Mouse (Mus musculus): Measurements from ENCODE around the gene Mpzl2. TPM values are rescaled to one million over a fixed set of nuclear protein-coding genes. Genes with fewer than 3 reads are reported as not detected.

The Mpzl2 gene
- polyA plus RNA-seq, 1 experiment from 2014 or later, result 15.9 TPM

DNA sequence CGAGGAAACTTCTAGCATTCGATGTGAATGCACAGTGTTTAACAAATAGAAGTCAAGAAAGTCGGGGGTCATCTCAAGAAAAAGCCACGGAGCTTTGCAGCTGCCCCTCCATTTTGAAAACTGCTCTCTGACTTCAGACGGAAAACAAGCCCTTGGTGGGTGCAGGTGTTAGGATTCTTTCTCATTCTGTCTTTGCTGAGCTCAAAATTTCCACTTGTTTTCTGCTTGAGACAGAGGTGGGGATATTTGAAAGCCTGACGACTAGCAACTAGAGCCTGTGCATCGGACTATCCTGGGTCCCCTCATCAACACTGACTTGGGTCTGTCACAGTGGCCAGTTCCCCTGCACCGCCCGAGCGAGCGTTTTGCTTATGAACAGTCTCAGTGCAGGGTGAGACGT is 32.2 kb upstream of the Mpzl2 start:
- Histone ChIP-seq H3K9ac (ENCODE audit: low read length) (no peak overlapping the region), H3K36me3 (ENCODE audit: control insufficient read depth, insufficient read depth, low read length) (no peaks in the 10 kb centered on the region), H3K4me3 (ENCODE audit: low read length) (no peak overlapping the region), H3K4me1 (replicated peaks; ENCODE audit: control insufficient read depth, insufficient read depth, low read length) (no peaks in the 10 kb centered on the region), H3K9me3 (ENCODE audit: control insufficient read depth, low read length) (no peaks in the 10 kb centered on the region), H3K4me2 (ENCODE audit: low read depth, low read length) (no peak overlapping the region), H3K27ac (ENCODE audit: low read length) (no peak overlapping the region), H3K27me3 (ENCODE audit: control insufficient read depth, insufficient read depth, low read depth, low read length) (no peaks in the 10 kb centered on the region)
- WGBS, result 56% methylated on average over 12 of the region's 12 CpGs
- ATAC-seq (ENCODE audit: low read depth), result no peak

DNA sequence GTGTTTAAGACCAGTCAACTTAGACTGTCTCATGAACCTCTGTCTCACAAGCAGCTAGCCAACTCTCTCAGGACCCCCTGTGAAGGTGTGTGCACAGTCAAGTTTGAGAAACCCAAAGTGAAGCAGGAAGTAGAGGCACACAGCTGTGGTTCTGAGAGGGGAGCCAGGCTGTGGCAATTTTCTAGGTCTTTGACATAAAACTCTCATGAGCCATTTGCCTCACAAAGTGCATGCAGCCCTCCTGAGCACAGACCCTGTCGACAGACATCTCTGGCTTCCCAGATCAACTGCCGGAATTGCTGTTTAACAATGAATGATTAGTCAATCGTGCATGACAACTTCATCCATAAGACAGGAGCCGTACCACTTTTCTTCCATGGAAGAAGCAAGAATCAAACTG is 31.3 kb upstream of the Mpzl2 start:
- Histone ChIP-seq H3K36me3 (ENCODE audit: control insufficient read depth, insufficient read depth, low read length) (no peaks in the 10 kb centered on the region), H3K9me3 (ENCODE audit: control insufficient read depth, low read length) (no peaks in the 10 kb centered on the region), H3K4me1 (replicated peaks; ENCODE audit: control insufficient read depth, insufficient read depth, low read length) (no peaks in the 10 kb centered on the region), H3K27ac (ENCODE audit: low read length) (no peak overlapping the region), H3K4me2 (ENCODE audit: low read depth, low read length) (no peak overlapping the region), H3K27me3 (ENCODE audit: control insufficient read depth, insufficient read depth, low read depth, low read length) (no peaks in the 10 kb centered on the region), H3K4me3 (ENCODE audit: low read length) (no peak overlapping the region), H3K9ac (ENCODE audit: low read length) (no peak overlapping the region)
- ATAC-seq (ENCODE audit: low read depth), result no peak
- WGBS, result 74% methylated on average over 4 of the region's 4 CpGs

DNA sequence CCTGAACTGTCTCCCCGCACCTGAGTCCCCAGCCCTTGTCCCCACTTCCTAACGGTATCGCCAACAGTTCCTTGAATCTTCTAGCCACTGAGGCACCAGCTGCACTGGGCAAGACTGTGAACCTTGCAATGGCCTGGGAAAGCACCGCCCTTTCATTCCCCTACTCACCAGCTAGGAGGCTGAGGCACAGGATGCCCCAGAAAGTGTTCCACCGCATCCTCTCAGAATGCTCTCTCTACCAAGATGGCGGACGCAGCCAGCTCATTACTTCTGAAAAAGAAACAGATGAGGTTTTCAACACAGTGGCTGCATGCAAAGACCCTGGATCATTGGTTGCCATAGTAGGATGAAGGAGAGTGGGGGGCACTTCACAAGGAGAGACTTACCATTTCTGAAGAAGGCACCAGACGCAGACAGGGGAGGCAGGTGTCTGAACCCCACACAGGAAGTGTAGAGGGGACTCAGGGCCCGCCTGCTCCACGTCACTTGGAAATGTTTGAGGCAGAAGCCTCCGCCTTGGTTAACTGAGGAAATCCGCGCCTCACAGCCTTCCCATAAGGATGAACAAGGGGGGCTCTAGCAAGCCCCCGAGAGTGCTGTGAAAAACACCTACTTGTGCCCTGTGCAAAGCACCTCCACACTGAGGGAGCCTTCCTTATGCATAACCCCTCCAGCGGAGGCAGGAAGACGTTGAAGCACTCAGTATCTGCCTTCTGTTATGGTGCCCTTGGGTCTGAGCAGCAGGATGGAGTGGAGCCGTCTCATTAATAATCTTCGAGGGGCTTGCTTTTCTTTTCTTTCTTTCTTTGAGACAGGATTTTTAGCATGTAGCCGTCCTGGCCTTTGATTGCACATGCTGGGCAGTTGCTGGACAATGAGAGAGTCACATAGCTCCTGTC is 30.2 kb upstream of the Mpzl2 start, which contains the start of gene Cd3e:
Gene Cd3e (minus strand): TSS at position 448 of the 899 bp plus-strand sequence.
- Histone ChIP-seq H3K9me3 (ENCODE audit: control insufficient read depth, low read length) (no peaks in the 10 kb centered on the region), H3K4me3 (ENCODE audit: low read length) (no peak within 1 kb of the TSS), H3K4me2 (ENCODE audit: low read depth, low read length) (no peak within 1 kb of the TSS), H3K27me3 (ENCODE audit: control insufficient read depth, insufficient read depth, low read depth, low read length) (no peaks in the 10 kb centered on the region), H3K36me3 (ENCODE audit: control insufficient read depth, insufficient read depth, low read length) (no peaks in the 10 kb centered on the region), H3K27ac (ENCODE audit: low read length) (no peak within 1 kb of the TSS), H3K9ac (ENCODE audit: low read length) (no peak within 1 kb of the TSS), H3K4me1 (replicated peaks; ENCODE audit: control insufficient read depth, insufficient read depth, low read length) (no peaks in the 10 kb centered on the region)
- ATAC-seq (ENCODE audit: low read depth), result no peak
- 79% methylated on average over 19 of the region's 19 CpGs for WGBS

DNA sequence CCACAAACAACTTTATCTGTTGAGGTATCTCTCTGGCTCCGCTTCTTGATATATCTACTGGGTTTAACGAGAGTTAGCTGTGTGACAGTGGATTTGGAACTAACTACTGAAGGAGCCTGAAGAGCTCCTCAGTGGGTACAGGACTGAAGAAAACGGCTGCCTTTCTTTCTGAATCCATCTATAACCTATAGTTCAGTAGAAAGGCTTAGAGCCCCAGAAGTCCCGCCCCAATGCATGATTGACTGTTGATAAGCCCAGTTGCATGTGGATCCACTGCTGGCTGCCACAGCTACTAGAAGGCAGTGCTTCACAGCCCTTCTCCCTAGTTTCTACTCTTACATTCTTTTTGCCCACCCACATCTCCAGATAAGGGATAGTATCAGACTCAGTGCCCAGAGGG is 29.1 kb upstream of the Mpzl2 start:
- ATAC-seq (ENCODE audit: low read depth), result no peak
- Histone ChIP-seq H3K4me1 (replicated peaks; ENCODE audit: control insufficient read depth, insufficient read depth, low read length) (no peaks in the 10 kb centered on the region), H3K4me2 (ENCODE audit: low read depth, low read length) (no peak overlapping the region), H3K9ac (ENCODE audit: low read length) (no peak overlapping the region), H3K36me3 (ENCODE audit: control insufficient read depth, insufficient read depth, low read length) (no peaks in the 10 kb centered on the region), H3K27me3 (ENCODE audit: control insufficient read depth, insufficient read depth, low read depth, low read length) (no peaks in the 10 kb centered on the region), H3K4me3 (ENCODE audit: low read length) (no peak overlapping the region), H3K9me3 (ENCODE audit: control insufficient read depth, low read length) (no peaks in the 10 kb centered on the region), H3K27ac (ENCODE audit: low read length) (no peak overlapping the region)
- 60% methylated on average over 4 of the region's 4 CpGs for WGBS

DNA sequence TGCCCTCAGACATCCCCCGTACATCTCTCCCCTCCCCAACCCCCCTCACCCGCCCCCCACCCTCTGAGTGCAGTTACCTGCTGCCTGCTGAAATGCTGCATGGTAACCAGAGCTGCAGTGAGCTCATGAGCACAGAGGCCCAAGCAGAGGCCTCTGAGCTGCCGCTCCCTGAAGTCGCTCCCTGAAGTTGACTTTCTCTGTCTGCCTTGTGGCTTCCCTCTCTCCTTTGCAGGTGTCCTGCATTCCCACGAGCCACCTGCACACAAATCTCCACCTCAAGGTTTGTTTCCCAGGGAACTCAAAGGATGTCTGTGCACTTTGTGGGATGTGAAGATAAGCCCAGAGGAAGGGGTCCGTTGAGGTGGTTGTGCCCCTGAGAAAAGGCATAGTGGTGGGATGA is 28.3 kb upstream of the Mpzl2 start:
- Histone ChIP-seq H3K4me1 (replicated peaks; ENCODE audit: control insufficient read depth, insufficient read depth, low read length) (no peaks in the 10 kb centered on the region), H3K9ac (ENCODE audit: low read length) (no peak overlapping the region), H3K36me3 (ENCODE audit: control insufficient read depth, insufficient read depth, low read length) (no peaks in the 10 kb centered on the region), H3K4me2 (ENCODE audit: low read depth, low read length) (no peak overlapping the region), H3K27me3 (ENCODE audit: control insufficient read depth, insufficient read depth, low read depth, low read length) (no peaks in the 10 kb centered on the region), H3K9me3 (ENCODE audit: control insufficient read depth, low read length) (no peaks in the 10 kb centered on the region), H3K27ac (ENCODE audit: low read length) (no peak overlapping the region), H3K4me3 (ENCODE audit: low read length) (no peak overlapping the region)
- ATAC-seq (ENCODE audit: low read depth), result no peak
- WGBS, result 41% methylated on average over 6 of the region's 6 CpGs

DNA sequence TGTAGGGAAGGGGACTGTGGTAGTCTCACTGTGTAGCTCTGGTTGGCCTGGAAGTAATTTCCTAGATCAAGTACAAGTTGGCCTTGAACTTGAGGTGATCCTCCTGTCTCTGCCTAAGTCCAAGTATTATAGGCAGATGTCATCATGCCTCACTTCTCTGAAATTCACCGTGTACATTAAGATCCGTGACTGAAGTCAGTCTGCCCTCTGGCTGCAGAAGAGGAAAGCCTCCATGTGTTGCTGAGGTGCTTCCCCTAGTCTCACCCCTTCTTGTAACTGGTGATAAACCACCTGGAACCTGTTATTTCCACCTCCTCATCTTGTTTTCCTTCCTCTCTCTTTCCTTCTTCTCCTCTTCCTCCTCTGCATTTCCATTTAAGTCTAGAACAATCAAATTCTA is 24.7 kb upstream of the Mpzl2 start:
- Histone ChIP-seq H3K9me3 (ENCODE audit: control insufficient read depth, low read length) (no peaks in the 10 kb centered on the region), H3K4me1 (replicated peaks; ENCODE audit: control insufficient read depth, insufficient read depth, low read length) (no peaks in the 10 kb centered on the region), H3K27ac (ENCODE audit: low read length) (no peak overlapping the region), H3K9ac (ENCODE audit: low read length) (no peak overlapping the region), H3K27me3 (ENCODE audit: control insufficient read depth, insufficient read depth, low read depth, low read length) (no peaks in the 10 kb centered on the region), H3K4me2 (ENCODE audit: low read depth, low read length) (no peak overlapping the region), H3K36me3 (ENCODE audit: control insufficient read depth, insufficient read depth, low read length) (no peaks in the 10 kb centered on the region), H3K4me3 (ENCODE audit: low read length) (no peak overlapping the region)
- 35% methylated on average over 2 of the region's 2 CpGs for WGBS
- ATAC-seq (ENCODE audit: low read depth), result no peak

DNA sequence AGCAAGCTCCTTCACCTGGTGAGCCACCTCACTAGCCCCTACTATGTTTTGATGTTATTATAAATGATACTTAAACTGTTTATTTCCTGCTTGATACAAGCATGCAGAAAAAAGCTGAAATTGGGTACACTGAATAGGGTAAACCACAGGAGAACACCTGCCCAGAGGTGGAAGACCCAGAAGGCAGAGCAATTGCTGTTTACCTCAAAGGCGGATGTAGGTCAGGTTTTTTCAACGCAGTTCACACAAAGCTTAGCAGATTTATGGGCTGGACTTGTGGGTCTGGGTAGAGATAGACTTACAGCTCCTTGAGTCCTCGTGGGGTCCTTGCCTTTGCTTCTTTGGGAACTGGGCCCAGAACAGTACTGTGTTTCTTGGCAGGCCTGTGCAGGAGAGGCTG is 23.8 kb upstream of the Mpzl2 start:
- H3K4me1 ChIP-seq (replicated peaks; ENCODE audit: control insufficient read depth, insufficient read depth, low read length), result no peaks in the 10 kb centered on the region
- no peak for ATAC-seq (ENCODE audit: low read depth)
- 57% methylated on average over 3 of the region's 3 CpGs for WGBS
- H3K4me3 ChIP-seq (ENCODE audit: low read length), result no peak overlapping the region
- no peak overlapping the region for H3K4me2 ChIP-seq (ENCODE audit: low read depth, low read length)
- H3K9ac ChIP-seq (ENCODE audit: low read length), result no peak overlapping the region
- H3K27me3 ChIP-seq (ENCODE audit: control insufficient read depth, insufficient read depth, low read depth, low read length), result no peaks in the 10 kb centered on the region
- no peaks in the 10 kb centered on the region for H3K9me3 ChIP-seq (ENCODE audit: control insufficient read depth, low read length)
- H3K27ac ChIP-seq (ENCODE audit: low read length), result no peak overlapping the region
- no peaks in the 10 kb centered on the region for H3K36me3 ChIP-seq (ENCODE audit: control insufficient read depth, insufficient read depth, low read length)

DNA sequence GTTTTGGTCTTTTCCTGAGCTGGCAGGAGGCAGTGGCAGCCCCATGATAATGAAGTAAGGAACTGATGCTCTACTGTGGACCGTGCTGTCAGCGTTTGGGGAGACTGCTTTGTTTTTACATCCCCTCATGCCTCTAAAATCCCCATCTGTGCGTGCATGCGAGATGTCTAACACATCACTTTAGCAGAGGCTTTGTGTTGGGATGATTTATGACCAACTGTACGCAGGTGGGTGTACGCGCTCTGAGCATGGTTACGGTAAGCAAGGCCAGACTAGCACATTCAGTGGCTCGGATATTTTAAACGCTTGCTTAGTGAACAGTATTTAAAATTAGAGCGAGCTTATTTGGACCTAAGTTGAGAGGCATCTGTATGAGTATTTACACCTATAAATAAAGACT is 21.6 kb upstream of the Mpzl2 start:
- Histone ChIP-seq H3K36me3 (ENCODE audit: control insufficient read depth, insufficient read depth, low read length) (no peaks in the 10 kb centered on the region), H3K27ac (ENCODE audit: low read length) (no peak overlapping the region), H3K4me1 (replicated peaks; ENCODE audit: control insufficient read depth, insufficient read depth, low read length) (no peaks in the 10 kb centered on the region), H3K9ac (ENCODE audit: low read length) (no peak overlapping the region), H3K9me3 (ENCODE audit: control insufficient read depth, low read length) (no peaks in the 10 kb centered on the region), H3K4me3 (ENCODE audit: low read length) (no peak overlapping the region), H3K27me3 (ENCODE audit: control insufficient read depth, insufficient read depth, low read depth, low read length) (no peaks in the 10 kb centered on the region), H3K4me2 (ENCODE audit: low read depth, low read length) (no peak overlapping the region)
- 77% methylated on average over 11 of the region's 11 CpGs for WGBS
- no peak for ATAC-seq (ENCODE audit: low read depth)

DNA sequence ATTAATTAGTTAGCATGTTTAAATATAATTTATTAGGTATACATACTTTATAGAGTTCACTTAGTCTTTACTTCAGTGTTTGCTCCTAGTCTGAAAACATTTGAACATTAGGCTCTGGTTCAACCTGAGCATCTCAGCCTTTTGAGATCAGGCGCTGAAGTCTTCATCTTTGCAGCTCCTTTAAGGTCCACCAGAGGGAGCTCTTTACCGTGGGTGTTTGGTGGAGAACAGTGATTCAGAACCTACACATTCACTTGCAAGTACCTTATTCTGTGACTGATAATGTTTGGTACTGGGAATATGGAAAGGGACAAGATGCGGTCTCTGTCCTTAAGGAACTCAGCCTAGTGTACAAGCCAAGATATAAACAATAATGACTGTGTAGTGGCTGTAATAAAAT is 16.8 kb upstream of the Mpzl2 start:
- Histone ChIP-seq H3K27ac (ENCODE audit: low read length) (no peak overlapping the region), H3K4me2 (ENCODE audit: low read depth, low read length) (no peak overlapping the region), H3K36me3 (ENCODE audit: control insufficient read depth, insufficient read depth, low read length) (no peaks in the 10 kb centered on the region), H3K27me3 (ENCODE audit: control insufficient read depth, insufficient read depth, low read depth, low read length) (no peaks in the 10 kb centered on the region; the same call in 1 of the 2 replicates), H3K9me3 (ENCODE audit: control insufficient read depth, low read length) (no peaks in the 10 kb centered on the region), H3K9ac (ENCODE audit: low read length) (no peak overlapping the region), H3K4me3 (ENCODE audit: low read length) (no peak overlapping the region), H3K4me1 (replicated peaks; ENCODE audit: control insufficient read depth, insufficient read depth, low read length) (no peaks in the 10 kb centered on the region)
- WGBS, result 8% methylated on average over 3 of the region's 3 CpGs
- no peak for ATAC-seq (ENCODE audit: low read depth)

All from lung, embryonic 16.5 days (tissue).